Mouse (Mus musculus) cerebellum, postnatal 4 days (tissue): ENCODE results near the gene Mtch1.
"Not testable (repeated sequence)": the region's sequence is repeated elsewhere in the genome, so short reads cannot be mapped to it uniquely, and the experiment has no call there.

Experiments
- DNase-seq, 2 experiments: peaks; one replicate each; pipeline ENCODE4 v3.0.0; 2022; ENCODE audit warnings: low spot score in 2 of 2, mixed read lengths in 1 of 2

Mtch1 gene

GRCm38 (mm10) chr17:29332186-29332685 lies 15.5 kb downstream of the Mtch1 start:
- DNase-seq: no peak

GRCm38 (mm10) chr17:29330671-29331410 lies 16.9 kb downstream of the Mtch1 start:
- peak in 1 of 2 experiments; percentile 52 for DNase-seq

- DNase-seq: no peak
These were observed 17.5 kb downstream of the Mtch1 start for GRCm38 (mm10) chr17:29330221-29330620.

GRCm38 (mm10) chr17:29327691-29328090 lies 20.0 kb downstream of the Mtch1 start:
- no peak for DNase-seq

- DNase-seq: peak in 1 of 2 experiments; percentile 19
These were observed 20.9 kb downstream of the Mtch1 start for GRCm38 (mm10) chr17:29326531-29327529.

GRCm38 (mm10) chr17:29325831-29326230 lies 21.9 kb downstream of the Mtch1 start:
- peak in 1 of 2 experiments; percentile 18 for DNase-seq

GRCm38 (mm10) chr17:29323625-29324024 lies 24.1 kb downstream of the Mtch1 start:
- DNase-seq: no peak

- DNase-seq: no peak
These were observed 25.2 kb downstream of the Mtch1 start for GRCm38 (mm10) chr17:29322603-29322962.

- DNase-seq: no peak
These were observed 25.8 kb downstream of the Mtch1 start for GRCm38 (mm10) chr17:29321765-29322602.

- DNase-seq: no peak
These were observed 27.7 kb downstream of the Mtch1 start for GRCm38 (mm10) chr17:29319881-29320639.

- no peak for DNase-seq
These were observed 28.3 kb downstream of the Mtch1 start for GRCm38 (mm10) chr17:29319476-29319875.

GRCm38 (mm10) chr17:29318731-29319250 lies 28.9 kb downstream of the Mtch1 start:
- no peak for DNase-seq

- DNase-seq: not testable (repeated sequence)
These were observed 30.4 kb downstream of the Mtch1 start, which contains the start of gene Pi16 for GRCm38 (mm10) chr17:29317380-29317779. Gene Pi16 (plus strand): TSS chr17:29317680.

- no peak for DNase-seq
These were observed 30.8 kb downstream of the Mtch1 start for GRCm38 (mm10) chr17:29316891-29317290.

GRCm38 (mm10) chr17:29315672-29316465 lies 31.9 kb downstream of the Mtch1 start:
- no peak for DNase-seq

- no peak for DNase-seq
These were observed 34.4 kb downstream of the Mtch1 start for GRCm38 (mm10) chr17:29313300-29313699.

GRCm38 (mm10) chr17:29312082-29312481 lies 35.7 kb downstream of the Mtch1 start:
- DNase-seq: no peak

GRCm38 (mm10) chr17:29311602-29312001 lies 36.1 kb downstream of the Mtch1 start:
- DNase-seq: no peak

GRCm38 (mm10) chr17:29310056-29310623 lies 37.6 kb downstream of the Mtch1 start:
- DNase-seq: no peak
